Mouse (Mus musculus) mouse embryonic stem cell (cell line): ENCODE measurements around the gene Smap1.

Experiments
- in situ Hi-C, 2 experiments: fragments of 300-500 bp; cut with MboI; formaldehyde crosslinking; loops; 1 replicate in 1 of 2; 3 replicates in 1 of 2; pipeline ENCODE4 v1.14.3; 2019 to 2020; ENCODE audit warnings: low sequenced_read_pairs in 2 of 2, low pct_unique_long_range_greater_than_20kb in 1 of 2, mixed read lengths in 1 of 2; ENCODE audit not compliant: unreplicated experiment in 1 of 2

The Smap1 gene

DNA sequence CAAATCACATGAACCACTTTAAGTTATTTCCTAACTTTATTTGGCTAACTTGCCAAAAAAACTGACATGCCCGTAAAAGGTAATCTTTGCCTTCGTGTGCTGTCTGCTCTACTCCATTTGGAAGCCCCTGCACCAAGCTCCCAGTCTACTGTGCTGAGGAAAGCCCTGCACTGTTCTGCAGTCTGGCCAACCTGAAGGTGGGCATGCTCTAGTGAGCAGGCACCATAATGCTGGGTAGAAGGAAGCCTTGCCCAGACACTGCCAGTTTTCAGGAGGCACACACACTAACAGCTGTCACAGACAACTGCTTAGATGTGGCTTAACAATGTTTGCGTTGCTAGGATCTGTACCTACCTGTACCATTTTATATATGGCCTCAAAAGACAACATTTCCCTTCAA lies 66.5 kb downstream of the Smap1 start:
- in situ Hi-C loops = no loop called here

GRCm38 (mm10) chr1:23846044-23846680 lies 76.0 kb downstream of the Smap1 start:
- in situ Hi-C loops = loop anchor here in 1 of 2 experiments (25.0 kb wide), 1 partner anchor 316 kb away; no protein-coding TSS in a partner anchor

DNA sequence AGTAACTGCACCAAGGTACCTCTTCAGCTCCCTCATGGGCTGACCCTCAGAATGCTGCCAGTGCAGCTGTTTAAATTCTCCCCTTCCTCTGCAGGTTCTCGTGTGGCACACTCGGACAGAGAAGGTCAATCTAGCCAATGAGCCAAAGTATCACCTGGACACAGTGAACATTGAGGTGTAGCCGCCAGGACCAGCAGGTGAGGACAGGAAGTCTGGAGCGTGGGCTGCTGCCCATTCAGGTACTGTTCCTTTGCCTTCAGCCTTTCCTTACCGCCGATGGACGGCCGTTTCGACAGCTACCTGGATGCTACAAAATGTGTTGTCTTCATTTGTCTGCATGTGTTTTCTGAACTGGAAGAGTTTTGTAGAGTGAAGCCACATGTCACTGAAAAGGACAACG lies 77.1 kb downstream of the Smap1 start:
- in situ Hi-C loops = loop anchor here in 1 of 2 experiments (25.0 kb wide), 1 partner anchor 317 kb away; no protein-coding TSS in a partner anchor

DNA sequence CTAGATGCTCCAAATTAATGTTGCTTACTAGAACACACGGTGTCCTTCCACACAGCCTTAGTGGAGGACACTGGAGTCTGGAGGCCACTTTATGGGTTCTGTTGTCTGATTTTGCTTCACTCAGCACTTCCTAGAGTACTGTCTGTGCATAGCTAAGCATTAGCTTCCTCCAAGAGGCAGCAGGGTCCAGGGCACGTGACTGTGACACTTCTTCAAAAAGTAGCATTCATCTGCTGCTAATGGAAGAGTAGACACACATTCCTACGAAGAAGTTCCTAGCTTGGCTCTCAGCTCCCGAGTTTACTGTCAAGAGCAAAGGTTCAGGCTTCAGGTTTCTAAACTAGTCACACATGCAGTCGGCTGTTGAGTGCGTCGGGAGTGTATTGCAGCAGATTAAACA lies 78.3 kb downstream of the Smap1 start:
- in situ Hi-C loops = loop anchor here in 1 of 2 experiments (25.0 kb wide), 1 partner anchor 319 kb away; no protein-coding TSS in a partner anchor

DNA sequence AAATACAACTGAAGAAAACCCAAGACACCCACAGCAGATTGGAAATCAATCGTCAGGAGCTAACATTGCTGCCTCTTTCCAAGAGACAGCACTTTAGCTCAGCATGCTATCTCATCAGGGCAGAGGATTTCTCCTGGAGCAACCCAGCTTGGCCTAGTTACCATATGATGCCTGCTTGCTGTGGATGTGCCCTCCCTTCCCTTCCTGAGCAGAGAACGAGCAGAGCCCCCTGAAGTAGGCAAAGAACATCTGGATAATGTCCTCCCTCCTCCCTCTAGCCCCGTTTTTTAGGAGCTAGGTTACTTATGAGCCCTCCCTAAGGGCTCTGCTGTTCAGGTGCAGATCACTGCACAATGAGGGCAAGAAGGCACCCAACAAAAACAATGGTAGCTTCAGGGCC lies 79.5 kb downstream of the Smap1 start:
- in situ Hi-C loops = loop anchor here in 1 of 2 experiments (25.0 kb wide), 1 partner anchor 320 kb away; no protein-coding TSS in a partner anchor

DNA sequence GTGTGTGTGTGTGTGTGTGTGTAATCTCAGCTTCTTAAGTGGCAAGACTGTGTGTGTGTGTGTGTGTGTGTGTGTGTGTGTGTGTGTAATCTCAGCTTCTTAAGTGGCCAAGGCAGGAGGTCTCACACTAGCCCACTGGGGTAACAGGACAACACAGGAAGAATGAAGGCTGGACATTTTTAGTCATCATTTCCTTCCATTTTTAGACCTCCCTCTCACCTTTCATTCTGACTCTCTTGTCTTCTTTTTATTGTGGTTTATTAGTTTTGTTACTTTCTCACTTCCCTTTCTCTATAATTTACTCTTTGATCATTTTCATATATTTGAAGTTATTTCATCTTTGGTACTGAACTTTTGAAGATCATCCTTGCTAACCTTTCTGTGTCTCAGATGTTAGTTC lies 81.2 kb downstream of the Smap1 start:
- in situ Hi-C loops = loop anchor here in 1 of 2 experiments (25.0 kb wide), 1 partner anchor 321 kb away; no protein-coding TSS in a partner anchor

DNA sequence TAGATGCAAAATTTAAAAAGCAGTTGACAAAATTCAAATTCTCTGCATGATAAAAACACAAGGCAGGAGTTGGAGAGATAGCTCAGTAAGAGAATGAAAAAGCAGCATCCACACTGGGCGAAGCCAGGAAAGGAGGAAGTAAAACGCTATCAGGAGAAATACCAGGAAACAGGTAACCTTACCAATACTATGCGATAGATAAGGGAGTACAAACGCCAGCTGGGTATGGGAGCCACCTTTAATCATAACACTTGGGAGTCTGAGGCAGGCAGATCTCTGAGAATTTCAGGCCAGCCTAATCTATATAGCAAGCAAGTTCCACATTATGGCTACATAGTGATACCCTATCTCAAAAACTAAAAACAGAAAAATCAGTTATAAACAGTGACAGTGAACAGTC lies 85.5 kb downstream of the Smap1 start:
- in situ Hi-C loops = loop anchor here in 1 of 2 experiments (25.0 kb wide), 1 partner anchor 326 kb away; no protein-coding TSS in a partner anchor

DNA sequence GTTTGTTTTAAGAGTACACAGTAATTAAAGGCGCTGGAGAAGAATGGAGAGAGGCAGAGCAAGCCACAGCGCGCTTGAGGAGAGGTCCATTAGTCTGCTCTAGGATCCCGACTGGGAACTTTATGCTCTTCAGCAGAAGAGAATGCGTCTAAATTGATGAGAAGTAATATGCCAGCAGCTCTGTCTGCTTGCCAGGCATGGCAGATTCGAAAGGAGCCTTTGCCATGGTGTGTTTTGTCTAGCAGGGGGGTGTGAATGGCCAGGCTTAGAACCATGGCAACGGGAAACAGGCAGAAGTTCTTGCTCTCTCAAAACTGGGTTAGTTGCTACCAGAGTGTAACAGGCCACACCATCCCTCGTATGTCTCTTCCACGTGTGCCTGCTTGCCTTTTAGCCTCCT lies 87.3 kb downstream of the Smap1 start:
- in situ Hi-C loops = loop anchor here in 1 of 2 experiments (25.0 kb wide), 1 partner anchor 327 kb away; no protein-coding TSS in a partner anchor

DNA sequence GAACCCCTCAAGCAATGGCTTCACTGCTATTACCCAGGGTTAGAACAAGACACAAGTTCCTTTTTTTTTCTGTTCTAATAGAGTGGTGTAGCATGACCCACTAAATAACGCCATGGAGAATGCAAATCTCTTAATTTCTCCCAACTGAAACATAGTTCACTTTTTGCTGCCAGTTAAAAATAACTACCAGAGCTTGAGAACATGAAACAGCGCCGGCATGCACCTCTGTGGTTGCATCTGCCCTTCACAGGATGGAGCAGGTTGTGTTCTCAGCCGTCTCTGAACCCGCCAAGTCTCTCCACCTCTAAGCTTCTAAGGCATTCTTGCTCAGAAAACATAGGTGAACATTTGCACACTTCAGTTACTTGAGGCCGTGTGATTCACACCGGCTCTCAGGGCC lies 87.9 kb downstream of the Smap1 start:
- in situ Hi-C loops = loop anchor here in 1 of 2 experiments (25.0 kb wide), 1 partner anchor 328 kb away; no protein-coding TSS in a partner anchor

- in situ Hi-C loops = loop anchor here in 1 of 2 experiments (25.0 kb wide), 1 partner anchor 335 kb away; no protein-coding TSS in a partner anchor
These were observed 95.0 kb downstream of the Smap1 start for GRCm38 (mm10) chr1:23826887-23827758.

DNA sequence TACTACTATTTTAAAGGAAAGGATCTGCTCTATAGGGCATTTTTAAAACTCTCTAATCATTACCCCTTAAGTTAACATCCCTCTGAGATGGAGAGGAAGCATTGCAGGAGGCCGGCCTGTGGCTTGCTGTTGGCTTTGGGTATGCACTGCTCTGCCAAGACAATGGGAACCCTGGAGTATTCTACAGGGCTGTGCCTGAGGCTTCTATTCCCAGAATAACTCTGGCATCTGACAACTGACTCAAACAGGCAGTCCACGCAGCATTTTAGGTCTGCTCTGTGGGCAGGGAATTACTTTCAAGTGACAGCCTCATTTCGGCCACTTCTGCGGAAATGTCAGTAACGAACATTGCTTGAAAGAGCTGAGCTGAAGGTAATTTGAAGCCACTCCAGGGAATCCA lies 100.5 kb downstream of the Smap1 start:
- in situ Hi-C loops = no loop called here

GRCm38 (mm10) chr1:23798306-23798705 lies 123.8 kb downstream of the Smap1 start:
- in situ Hi-C loops = no loop called here
